Mouse (Mus musculus): Measurements from ENCODE around the gene Cabp1. TPM values are rescaled to one million over a fixed set of nuclear protein-coding genes. Genes with fewer than 3 reads are reported as not detected.

The Cabp1 gene
- total RNA-seq, 2 experiments from 2014 or later = 1.3 to 1.4 TPM

- intact Hi-C loops (cut with DNase I) = no loop called here
- peak; percentile 84 to 88 for DNase-seq
Measured at GRCm38 (mm10) chr5:115134234-115135165, 59.7 kb downstream of the Cabp1 start, which contains the start of gene Unc119b. Unc119b (minus strand) TSS chr5:115134975.

GRCm38 (mm10) chr5:115133358-115134066, 60.7 kb downstream of the Cabp1 start:
- intact Hi-C loops (cut with DNase I) = no loop called here

GRCm38 (mm10) chr5:115132465-115132864, 61.7 kb downstream of the Cabp1 start:
- intact Hi-C loops (cut with DNase I) = no loop called here
- DNase-seq = no peak

More at GRCm38 (mm10) chr5:115133358-115134066, 60.7 kb downstream of the Cabp1 start:
- no peak for DNase-seq

- no peak for DNase-seq
- intact Hi-C loops (cut with DNase I) = loop anchor here (5.0 kb wide), 1 partner anchor 108 kb away; the partner anchor contains the start of gene Pop5
Measured at GRCm38 (mm10) chr5:115129328-115129727, 64.9 kb downstream of the Cabp1 start.

GRCm38 (mm10) chr5:115127421-115128179, 66.6 kb downstream of the Cabp1 start:
- intact Hi-C loops (cut with DNase I) = loop anchor here (5.0 kb wide), 1 partner anchor 110 kb away; the partner anchor contains the start of gene Pop5
- DNase-seq = no peak

- no peak for DNase-seq
- intact Hi-C loops (cut with DNase I) = loop anchor here (5.0 kb wide), 1 partner anchor 111 kb away; the partner anchor contains the start of gene Pop5
Measured at GRCm38 (mm10) chr5:115126578-115127312, 67.4 kb downstream of the Cabp1 start.

- intact Hi-C loops (cut with DNase I) = loop anchor here (1.0 to 5.0 kb wide), 2 partner anchors 38 to 112 kb away; partner anchors contain the start of gene Pop5
- DNase-seq = peak; percentile 80 to 83
Measured at GRCm38 (mm10) chr5:115125211-115125871, 68.8 kb downstream of the Cabp1 start.

GRCm38 (mm10) chr5:115124690-115125089, 69.5 kb downstream of the Cabp1 start:
- peak in 1 of 2 experiments; percentile 10 for DNase-seq
- intact Hi-C loops (cut with DNase I) = loop anchor here (1.0 to 5.0 kb wide), 2 partner anchors 39 to 113 kb away; partner anchors contain the start of gene Pop5

GRCm38 (mm10) chr5:115120978-115121377, 73.2 kb downstream of the Cabp1 start:
- intact Hi-C loops (cut with DNase I) = no loop called here
- DNase-seq = no peak

- peak; percentile 77 to 90 for DNase-seq
Measured at GRCm38 (mm10) chr5:115118961-115119570, 75.1 kb downstream of the Cabp1 start, which contains the start of gene Acads. Acads (minus strand) TSS chr5:115119346.

More at GRCm38 (mm10) chr5:115118961-115119570, 75.1 kb downstream of the Cabp1 start, which contains the start of gene Acads:
- intact Hi-C loops (cut with DNase I) = no loop called here

Other genes starting within 250 kb of the Cabp1 start
- gene Hnf1a, start 223.3 kb downstream of the Cabp1 start, total RNA-seq (2021) = not detected
- gene Sppl3, start 183.2 kb downstream of the Cabp1 start, total RNA-seq (2021) = 10 to 100 TPM; 19.6 to 21.3 TPM
- not detected for gene Gm10401, start 96.1 kb downstream of the Cabp1 start, total RNA-seq (2021)
- 10 to 100 TPM; 68.8 to 71.7 TPM for gene Acads, start 75.0 kb downstream of the Cabp1 start, total RNA-seq (2021)
- 1 to 10 TPM; 8.5 to 9.0 TPM for gene Unc119b, start 59.4 kb downstream of the Cabp1 start, total RNA-seq (2021)
- gene Mlec, start 36.2 kb downstream of the Cabp1 start, total RNA-seq (2021) = 100 to 1,000 TPM; 163 to 241 TPM
- 10 to 100 TPM; 27.9 to 28.2 TPM for gene Pop5, start 41.5 kb upstream of the Cabp1 start, total RNA-seq (2021)
- 100 to 1,000 TPM; 243 to 279 TPM for gene Rnf10, start 78.5 kb upstream of the Cabp1 start, total RNA-seq (2021)
- 10 to 100 TPM; 86.7 to 87.0 TPM for gene Coq5, start 85.3 kb upstream of the Cabp1 start, total RNA-seq (2021)
- gene Dynll1, start 106.6 kb upstream of the Cabp1 start, total RNA-seq (2021) = 10 to 100 TPM; 51.5 to 76.5 TPM
- 10 to 100 TPM; 10.7 to 11.0 TPM for gene Srsf9, start 132.8 kb upstream of the Cabp1 start, total RNA-seq (2021)
- 10 to 100 TPM; 22.0 to 22.2 TPM for gene Gatc, start 146.8 kb upstream of the Cabp1 start, total RNA-seq (2021)
- gene Triap1, start 146.8 kb upstream of the Cabp1 start, total RNA-seq (2021) = 10 to 100 TPM; 16.5 to 19.4 TPM
- 10 to 100 TPM; 49.7 to 56.1 TPM for gene Cox6a1, start 154.6 kb upstream of the Cabp1 start, total RNA-seq (2021)
- under 1 TPM; 0.36 to 0.49 TPM for gene Msi1, start 235.2 kb upstream of the Cabp1 start, total RNA-seq (2021)